Mouse (Mus musculus): ENCODE measurements around the gene Tbc1d8. TPM values are rescaled to one million over a fixed set of nuclear protein-coding genes. Genes with fewer than 3 reads are reported as not detected.
A peak's percentile ranks its signal among the peaks of the same experiment; 100 is the strongest.

Gene Tbc1d8
- polyA plus RNA-seq, 1 experiment, result 5.1 TPM

- Histone ChIP-seq H3K36me3 (ENCODE audit: control insufficient read depth, insufficient read depth, low read length) (no peaks in the 10 kb centered on the region), H3K27ac (ENCODE audit: insufficient read depth, low read depth, low read length) (no peak overlapping the region), H3K4me1 (ENCODE audit: control insufficient read depth, insufficient read depth, low read length) (no peaks in the 10 kb centered on the region), H3K4me3 (ENCODE audit: insufficient read depth, low read depth, low read length) (no peak overlapping the region), H3K27me3 (replicated peaks; ENCODE audit: control insufficient read depth, insufficient read depth, low read length) (no peaks in the 10 kb centered on the region)
- no peak for TF ChIP-seq POLR2A (IDR thresholded peaks at IDR 0.05; ENCODE audit: low read depth, low read length)
- no peak for TF ChIP-seq CTCF (conservative IDR thresholded peaks at IDR 0.05; ENCODE audit: insufficient read depth, insufficient read length, low read depth, low read length)
- DNase-seq, result no peak
- WGBS, result 61% methylated on average over 9 of the region's 9 CpGs
Measured at GRCm38 (mm10) chr1:39430020-39430419, 48.5 kb downstream of the Tbc1d8 start.

DNA sequence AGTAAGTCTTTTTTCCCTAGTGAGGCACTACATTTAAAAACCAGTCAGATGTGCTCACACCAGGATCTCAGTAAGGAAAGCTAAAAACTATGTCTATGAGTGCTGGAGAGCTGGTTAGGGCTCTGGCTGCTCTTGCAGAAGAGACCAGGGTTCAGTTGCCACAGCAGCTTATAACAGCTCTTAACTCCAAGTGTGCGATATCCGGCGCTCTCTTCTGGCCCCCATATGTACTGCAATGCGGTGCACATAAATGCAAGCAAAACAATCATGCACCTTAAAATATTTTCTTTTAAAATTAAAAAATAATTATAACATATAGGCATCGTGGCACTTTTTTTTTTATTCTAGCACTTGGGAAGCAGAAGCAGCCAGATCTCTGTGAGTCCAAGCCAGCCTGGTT is 49.5 kb downstream of the Tbc1d8 start:
- no peak for DNase-seq
- no peaks in the 10 kb centered on the region for H3K4me1 ChIP-seq (ENCODE audit: control insufficient read depth, insufficient read depth, low read length)
- H3K27ac ChIP-seq (ENCODE audit: insufficient read depth, low read depth, low read length), result no peak overlapping the region
- H3K4me3 ChIP-seq (ENCODE audit: insufficient read depth, low read depth, low read length), result no peak overlapping the region
- H3K27me3 ChIP-seq (replicated peaks; ENCODE audit: control insufficient read depth, insufficient read depth, low read length), result no peaks in the 10 kb centered on the region
- H3K36me3 ChIP-seq (ENCODE audit: control insufficient read depth, insufficient read depth, low read length), result no peaks in the 10 kb centered on the region
- WGBS, result 97% methylated on average over 5 of the region's 5 CpGs
- TF ChIP-seq CTCF (conservative IDR thresholded peaks at IDR 0.05; ENCODE audit: insufficient read depth, insufficient read length, low read depth, low read length), result no peak
- no peak for TF ChIP-seq POLR2A (IDR thresholded peaks at IDR 0.05; ENCODE audit: low read depth, low read length)

DNA sequence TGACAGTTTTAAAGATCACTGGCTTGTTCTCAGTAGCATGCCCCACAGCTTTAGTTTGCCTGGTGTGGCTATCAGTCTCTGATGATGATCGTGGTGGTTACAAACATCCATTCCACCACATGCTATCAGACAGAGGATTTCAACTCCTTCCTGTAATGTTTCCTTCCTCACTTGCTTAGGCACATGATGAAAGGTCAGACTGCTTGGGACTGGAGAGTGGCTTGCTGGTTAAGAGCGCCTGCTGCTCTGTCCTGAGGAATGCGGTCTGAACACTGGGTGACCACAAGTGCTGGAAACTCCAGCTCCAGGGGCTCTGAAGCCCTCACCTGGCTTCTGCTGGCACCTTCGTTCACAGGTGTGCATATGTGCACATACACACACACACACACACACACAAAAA is 50.3 kb downstream of the Tbc1d8 start:
- Histone ChIP-seq H3K27me3 (replicated peaks; ENCODE audit: control insufficient read depth, insufficient read depth, low read length) (no peaks in the 10 kb centered on the region), H3K27ac (ENCODE audit: insufficient read depth, low read depth, low read length) (no peak overlapping the region), H3K4me1 (ENCODE audit: control insufficient read depth, insufficient read depth, low read length) (no peaks in the 10 kb centered on the region), H3K4me3 (ENCODE audit: insufficient read depth, low read depth, low read length) (no peak overlapping the region), H3K36me3 (ENCODE audit: control insufficient read depth, insufficient read depth, low read length) (no peaks in the 10 kb centered on the region)
- 71% methylated on average over 4 of the region's 4 CpGs for WGBS
- TF ChIP-seq POLR2A (IDR thresholded peaks at IDR 0.05; ENCODE audit: low read depth, low read length) (no peak), CTCF (conservative IDR thresholded peaks at IDR 0.05; ENCODE audit: insufficient read depth, insufficient read length, low read depth, low read length) (no peak)
- no peak for DNase-seq

DNA sequence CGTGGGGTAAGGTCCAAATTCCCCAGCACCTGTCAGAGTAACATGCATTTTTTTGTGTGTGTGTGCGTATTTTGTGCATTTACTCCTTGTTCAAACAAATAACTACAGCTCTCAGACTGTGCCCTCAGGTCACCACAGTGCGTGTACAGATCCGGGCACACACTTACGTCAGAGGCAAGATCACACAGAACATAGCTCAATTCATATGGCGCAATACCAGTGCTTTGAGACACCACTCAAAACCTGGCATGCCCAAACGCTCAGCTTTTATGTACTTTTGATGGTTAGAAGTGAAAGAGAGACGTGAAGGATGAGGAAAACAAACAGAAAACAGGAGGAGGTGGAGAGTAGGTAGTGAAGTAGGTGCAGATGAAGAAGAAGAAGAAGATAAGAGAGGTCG is 53.1 kb downstream of the Tbc1d8 start:
- Histone ChIP-seq H3K36me3 (ENCODE audit: control insufficient read depth, insufficient read depth, low read length) (no peaks in the 10 kb centered on the region), H3K27me3 (replicated peaks; ENCODE audit: control insufficient read depth, insufficient read depth, low read length) (no peaks in the 10 kb centered on the region), H3K27ac (ENCODE audit: insufficient read depth, low read depth, low read length) (no peak overlapping the region), H3K4me3 (ENCODE audit: insufficient read depth, low read depth, low read length) (no peak overlapping the region), H3K4me1 (ENCODE audit: control insufficient read depth, insufficient read depth, low read length) (no peaks in the 10 kb centered on the region)
- DNase-seq, result no peak
- TF ChIP-seq CTCF (conservative IDR thresholded peaks at IDR 0.05; ENCODE audit: insufficient read depth, insufficient read length, low read depth, low read length) (no peak), POLR2A (IDR thresholded peaks at IDR 0.05; ENCODE audit: low read depth, low read length) (no peak)
- WGBS, result 89% methylated on average over 9 of the region's 9 CpGs

DNA sequence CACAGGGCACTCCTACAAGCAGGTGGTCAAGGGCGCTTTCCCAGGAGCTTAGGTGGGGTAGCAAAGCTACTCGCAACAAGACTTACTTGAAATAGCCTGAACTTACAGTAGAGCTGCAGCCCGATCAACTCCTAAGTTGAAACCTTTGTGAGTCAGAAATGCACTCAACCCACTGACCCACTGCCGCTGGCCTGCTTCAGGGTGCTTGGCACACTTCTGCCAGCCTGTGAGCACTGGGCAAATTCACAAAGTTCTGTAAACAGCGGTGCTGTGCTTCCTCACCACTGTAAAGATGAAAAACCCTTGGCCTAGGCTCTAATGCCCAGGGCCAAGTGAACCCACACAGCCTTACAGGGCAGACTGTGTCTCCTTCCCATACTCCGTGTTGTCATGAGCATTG is 57.6 kb downstream of the Tbc1d8 start:
- H3K4me1 ChIP-seq (ENCODE audit: control insufficient read depth, insufficient read depth, low read length), result no peaks in the 10 kb centered on the region
- no peak overlapping the region for H3K27ac ChIP-seq (ENCODE audit: insufficient read depth, low read depth, low read length)
- TF ChIP-seq POLR2A (IDR thresholded peaks at IDR 0.05; ENCODE audit: low read depth, low read length), result no peak
- TF ChIP-seq CTCF (conservative IDR thresholded peaks at IDR 0.05; ENCODE audit: insufficient read depth, insufficient read length, low read depth, low read length), result no peak
- 96% methylated on average over 6 of the region's 6 CpGs for WGBS
- DNase-seq, result no peak
- H3K27me3 ChIP-seq (replicated peaks; ENCODE audit: control insufficient read depth, insufficient read depth, low read length), result no peaks in the 10 kb centered on the region
- H3K36me3 ChIP-seq (ENCODE audit: control insufficient read depth, insufficient read depth, low read length), result no peaks in the 10 kb centered on the region
- no peak overlapping the region for H3K4me3 ChIP-seq (ENCODE audit: insufficient read depth, low read depth, low read length)

- Histone ChIP-seq H3K27ac (ENCODE audit: insufficient read depth, low read depth, low read length) (no peak overlapping the region), H3K4me1 (ENCODE audit: control insufficient read depth, insufficient read depth, low read length) (no peaks in the 10 kb centered on the region), H3K4me3 (ENCODE audit: insufficient read depth, low read depth, low read length) (no peak overlapping the region), H3K27me3 (replicated peaks; ENCODE audit: control insufficient read depth, insufficient read depth, low read length) (no peaks in the 10 kb centered on the region), H3K36me3 (ENCODE audit: control insufficient read depth, insufficient read depth, low read length) (no peaks in the 10 kb centered on the region)
- no peak for DNase-seq
- TF ChIP-seq CTCF (conservative IDR thresholded peaks at IDR 0.05; ENCODE audit: insufficient read depth, insufficient read length, low read depth, low read length) (no peak), POLR2A (IDR thresholded peaks at IDR 0.05; ENCODE audit: low read depth, low read length) (no peak)
- 84% methylated on average over 9 of the region's 9 CpGs for WGBS
Measured at GRCm38 (mm10) chr1:39418852-39419251, 59.7 kb downstream of the Tbc1d8 start.

GRCm38 (mm10) chr1:39417817-39418216 is 60.7 kb downstream of the Tbc1d8 start:
- Histone ChIP-seq H3K36me3 (ENCODE audit: control insufficient read depth, insufficient read depth, low read length) (no peaks in the 10 kb centered on the region), H3K27ac (ENCODE audit: insufficient read depth, low read depth, low read length) (peak overlapping the region; percentile 67; the same call in 1 of the 2 replicates), H3K4me3 (ENCODE audit: insufficient read depth, low read depth, low read length) (no peak overlapping the region), H3K4me1 (ENCODE audit: control insufficient read depth, insufficient read depth, low read length) (no peaks in the 10 kb centered on the region), H3K27me3 (replicated peaks; ENCODE audit: control insufficient read depth, insufficient read depth, low read length) (no peaks in the 10 kb centered on the region)
- TF ChIP-seq POLR2A (IDR thresholded peaks at IDR 0.05; ENCODE audit: low read depth, low read length), result no peak
- TF ChIP-seq CTCF (conservative IDR thresholded peaks at IDR 0.05; ENCODE audit: insufficient read depth, insufficient read length, low read depth, low read length), result no peak
- peak; percentile 47 for DNase-seq
- WGBS, result 19% methylated on average over 12 of the region's 12 CpGs

Data from kidney, adult 2 months (tissue).